Mouse (Mus musculus) Muller cell, postnatal 12 days (primary cell): ENCODE results near the gene Tmem200a.

Experiments
- DNase-seq: peaks from one replicate; pipeline ENCODE4 v3.0.0-alpha.2; 2015; ENCODE audit errors: inconsistent ontology term

Gene Tmem200a

DNA sequence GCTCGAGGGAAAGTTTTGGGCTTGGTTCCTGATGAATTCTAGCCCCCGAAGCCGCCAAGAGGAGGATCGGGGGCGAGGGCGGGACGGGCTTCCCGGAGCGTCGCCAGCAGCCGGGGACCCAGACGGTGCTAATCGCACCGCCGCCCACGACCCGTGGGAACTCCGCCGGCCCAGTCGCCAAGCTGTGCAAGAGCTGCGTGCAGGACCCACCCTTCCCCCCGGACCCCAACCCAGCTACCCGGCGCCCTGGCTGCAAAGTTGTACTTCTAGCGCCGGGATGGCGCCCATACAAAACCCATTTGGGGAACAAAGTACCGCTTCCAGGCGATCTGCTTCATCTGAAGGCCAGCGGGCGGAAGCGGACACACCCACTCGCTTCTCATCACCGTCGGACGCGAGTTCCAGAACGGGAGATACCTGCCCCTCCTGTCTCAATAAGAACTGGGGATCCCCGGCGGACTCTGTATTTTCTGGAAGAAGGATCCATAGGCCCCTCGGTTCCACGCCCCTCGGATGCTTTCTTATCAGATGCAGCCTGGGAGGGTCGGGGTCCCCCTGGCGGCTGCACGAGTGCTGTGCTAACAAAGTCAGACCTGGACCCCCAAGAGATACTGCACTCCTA, at the start of gene Tmem200a:
Gene Tmem200a, minus strand, starts transcription at position 532 of the 622 bp plus-strand sequence.
- DNase-seq, result peak; percentile 87

DNA sequence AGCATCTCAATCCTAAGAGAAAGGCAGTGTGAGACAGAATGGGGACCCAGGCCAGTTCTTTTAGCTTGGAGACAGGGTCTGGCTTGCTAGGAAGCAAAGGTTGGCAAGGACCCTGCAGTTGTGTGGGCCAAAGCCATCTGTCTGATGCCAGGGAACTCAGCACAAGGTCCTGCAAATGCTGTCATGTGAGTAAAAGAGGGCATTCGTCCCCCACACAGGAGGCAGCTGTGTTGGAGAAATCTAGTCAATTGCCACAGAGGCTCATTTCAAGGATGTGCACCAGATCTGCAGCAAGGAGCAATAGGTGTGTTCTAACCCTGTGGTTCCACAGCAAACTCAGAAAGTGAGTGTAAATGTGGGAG, 41.0 kb upstream of the Tmem200a start:
- DNase-seq, result no peak

DNA sequence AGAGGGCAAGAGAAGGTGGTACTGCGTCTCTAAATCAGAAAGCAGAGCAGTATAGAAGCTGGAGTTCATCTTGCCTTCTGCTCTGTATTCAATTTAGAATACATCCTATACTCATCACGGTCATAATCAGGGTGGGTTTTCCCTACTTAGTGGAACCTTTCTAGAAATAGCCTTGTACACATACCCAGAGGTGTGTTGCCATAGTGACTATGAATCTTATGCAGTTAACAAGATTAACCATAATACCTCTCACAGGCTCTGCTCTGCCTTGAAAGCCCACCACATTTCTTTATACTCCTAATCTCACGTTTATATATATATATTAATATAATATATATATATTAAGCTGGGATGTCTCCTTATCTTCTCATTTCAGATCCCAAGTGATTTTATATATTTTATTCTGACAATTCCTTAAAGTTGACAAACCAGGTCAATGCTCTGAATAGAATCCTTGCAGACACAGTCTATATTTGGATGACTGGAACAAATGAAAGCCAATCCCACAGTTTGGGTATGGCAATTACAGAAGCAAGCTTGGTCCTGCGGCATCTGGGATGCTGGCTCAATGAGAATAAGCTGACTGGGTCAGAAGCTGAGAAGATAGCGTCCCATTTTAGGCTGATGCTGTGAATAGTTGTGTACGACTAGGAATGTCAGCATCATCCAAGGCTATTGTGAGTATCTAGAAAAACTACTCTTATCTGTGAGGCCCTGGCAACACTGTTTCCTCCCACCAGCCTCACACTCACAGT, 40.4 kb upstream of the Tmem200a start:
- DNase-seq, result no peak

DNA sequence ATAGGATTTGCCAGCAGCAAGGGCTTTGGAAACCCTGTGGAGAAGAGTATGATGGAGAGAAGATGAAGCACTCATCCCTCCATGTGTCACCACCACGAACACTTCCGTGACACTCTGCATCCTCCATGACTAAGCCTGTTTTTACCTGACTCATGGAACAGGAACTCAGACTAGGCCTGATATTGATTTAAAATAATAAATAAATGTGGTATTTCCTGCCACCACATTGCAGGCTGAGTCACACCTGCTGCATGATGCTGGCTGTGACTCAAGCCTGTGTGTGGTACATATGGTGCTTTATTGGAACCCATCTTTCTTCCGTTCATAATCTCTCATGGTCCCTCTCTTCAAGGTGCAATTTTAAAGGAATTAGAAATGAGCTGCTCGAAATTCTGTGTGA, 35.6 kb upstream of the Tmem200a start:
- peak; percentile 27 for DNase-seq

DNA sequence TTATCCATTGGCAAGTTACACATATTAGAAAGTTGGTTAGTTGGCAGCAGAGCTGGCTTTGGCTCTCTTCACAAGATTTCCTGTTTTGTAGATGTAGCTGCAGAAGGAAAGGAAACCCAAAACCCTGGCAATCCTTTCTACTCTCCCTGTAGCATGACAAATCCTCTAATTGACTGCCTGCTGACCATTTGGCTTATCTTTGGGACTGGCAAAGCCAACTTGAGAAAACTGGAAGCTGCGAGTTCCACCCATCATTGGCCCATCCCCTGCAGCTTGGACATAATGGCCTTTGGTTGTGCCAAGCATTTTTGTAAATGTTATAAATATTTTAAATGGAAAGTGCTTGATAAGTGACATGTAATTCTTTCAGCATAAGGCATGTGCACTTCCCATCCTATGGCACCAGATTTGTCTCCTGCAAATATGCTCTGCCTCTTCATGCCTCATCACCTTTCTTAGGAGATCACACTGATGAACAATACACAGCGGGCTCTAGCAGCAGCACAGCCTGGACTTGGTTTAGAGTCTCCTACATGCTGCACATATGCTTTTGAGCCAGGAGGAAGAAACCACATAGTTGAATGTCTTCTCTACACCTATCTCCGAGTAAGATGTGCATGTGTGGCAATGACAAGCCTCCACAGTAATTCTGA, 24.6 kb upstream of the Tmem200a start:
- no peak for DNase-seq

DNA sequence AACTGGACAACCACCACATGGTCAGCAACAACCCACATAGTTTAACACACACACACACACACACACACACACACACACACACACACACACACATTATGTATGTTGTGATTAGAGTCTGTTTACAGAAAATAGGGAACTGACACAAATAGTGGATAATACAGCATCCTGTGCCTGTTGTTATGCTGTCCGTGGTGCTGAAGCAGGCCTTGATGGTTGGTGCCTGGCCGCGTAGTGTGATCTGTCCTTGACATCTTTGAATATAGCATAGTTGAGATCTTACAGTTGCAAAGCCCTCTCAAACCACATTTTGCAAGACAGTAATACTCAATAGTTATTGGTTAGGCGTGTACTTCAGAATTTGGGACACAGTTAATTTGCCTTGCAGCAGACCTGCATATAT, 3.2 kb upstream of the Tmem200a start:
- no peak for DNase-seq

DNA sequence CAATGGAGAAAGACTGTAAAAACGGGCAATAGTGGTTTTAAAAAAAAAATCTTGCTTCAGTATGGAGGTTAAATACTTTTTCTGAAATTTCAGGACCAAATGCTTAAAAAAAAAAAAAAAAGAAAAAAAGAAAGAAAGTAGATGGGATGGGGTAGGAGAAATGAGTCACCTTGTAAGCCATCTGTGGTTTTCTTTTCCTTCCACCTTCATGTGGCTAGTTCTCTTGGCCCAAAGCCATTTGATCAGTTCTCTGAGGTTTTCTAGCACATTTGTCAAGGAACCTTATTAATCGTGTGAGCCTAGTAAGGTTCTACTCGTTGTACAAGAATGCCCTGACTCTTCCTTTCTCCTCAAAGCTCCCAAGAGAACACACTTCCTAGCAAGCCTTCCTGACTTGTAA, 826 bp upstream of the Tmem200a start:
- peak; percentile 37 for DNase-seq

DNA sequence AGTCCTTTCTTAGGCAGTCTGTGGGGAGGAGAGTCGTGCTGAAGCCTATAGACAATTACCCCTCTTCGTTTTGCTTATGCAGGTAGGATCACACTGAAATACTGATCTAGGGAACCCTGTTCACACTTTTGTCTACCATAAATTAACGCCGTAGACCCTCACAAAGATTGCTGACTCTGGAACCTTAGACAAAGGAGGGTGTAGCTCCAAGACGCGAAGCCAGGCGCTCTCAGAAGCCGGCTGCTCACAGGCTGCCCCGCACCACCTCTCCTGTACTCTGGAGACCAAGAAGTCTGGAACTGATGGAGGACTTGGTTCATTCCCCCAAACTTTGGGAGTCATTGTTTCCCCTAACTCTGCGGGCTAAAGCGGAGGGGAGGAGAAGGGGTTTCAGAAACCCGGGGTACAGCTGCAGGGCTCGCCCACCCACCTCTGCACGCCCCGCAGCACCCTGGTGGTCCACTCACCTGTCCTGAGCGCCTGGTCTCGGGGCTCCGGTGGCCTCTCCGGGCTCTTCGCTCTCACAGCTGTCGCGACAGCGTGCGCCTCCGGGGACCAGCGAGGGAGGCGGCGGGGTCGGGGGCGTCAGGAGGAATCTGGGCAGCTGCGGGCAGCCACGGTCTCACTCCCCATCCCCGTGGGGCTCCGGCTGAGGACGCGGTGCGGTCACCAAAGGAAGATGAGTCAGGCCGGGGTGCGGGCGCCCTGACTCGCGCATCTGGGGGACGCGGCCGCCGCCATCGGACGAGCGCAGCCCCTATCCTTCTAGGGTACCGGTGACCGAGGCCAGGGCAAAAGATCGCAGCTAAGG, 976 bp downstream of the Tmem200a start, which contains the start of gene Gm9767:
Gene Gm9767, plus strand, starts transcription at position 585 of the 811 bp plus-strand sequence.
- DNase-seq, result peak; percentile 69

DNA sequence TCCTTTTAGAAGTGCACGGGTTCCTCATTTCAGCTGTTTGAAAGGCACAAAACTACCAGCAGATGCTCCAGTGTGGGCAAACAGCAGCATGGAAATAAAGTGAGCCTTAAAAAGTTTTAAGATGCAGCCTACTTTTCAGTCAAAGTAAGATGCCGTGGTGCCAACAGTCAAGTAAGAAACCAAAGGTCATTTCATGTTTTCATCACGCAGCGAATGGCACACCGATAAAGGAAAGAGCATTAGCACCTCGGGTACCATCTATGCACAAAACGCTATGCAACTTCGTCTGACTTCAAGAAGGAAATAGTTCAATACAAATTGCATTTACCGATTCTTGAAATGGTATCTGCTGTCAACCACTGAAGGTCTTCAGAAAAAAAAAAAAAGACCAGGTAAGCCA, 1.9 kb downstream of the Tmem200a start:
- no peak for DNase-seq

DNA sequence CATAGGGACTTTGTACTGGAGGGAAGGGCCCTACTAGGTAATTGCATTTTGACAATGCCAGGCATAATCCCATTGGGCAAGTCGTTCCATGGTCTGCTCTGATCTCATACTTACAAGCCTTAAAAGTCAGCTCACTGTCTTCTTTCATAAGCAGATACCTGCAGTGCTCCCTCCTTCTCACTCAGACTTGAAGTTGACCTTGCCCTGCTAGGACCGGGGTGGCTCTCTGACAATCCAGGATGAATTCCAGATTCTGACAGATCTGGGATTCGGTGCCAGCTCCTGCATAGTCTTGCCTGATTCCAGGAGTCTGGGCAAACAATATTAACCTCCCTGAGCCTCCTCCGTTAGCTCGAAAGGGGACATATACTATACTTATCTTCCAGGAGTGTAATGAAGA, 6.9 kb downstream of the Tmem200a start:
- DNase-seq, result no peak

DNA sequence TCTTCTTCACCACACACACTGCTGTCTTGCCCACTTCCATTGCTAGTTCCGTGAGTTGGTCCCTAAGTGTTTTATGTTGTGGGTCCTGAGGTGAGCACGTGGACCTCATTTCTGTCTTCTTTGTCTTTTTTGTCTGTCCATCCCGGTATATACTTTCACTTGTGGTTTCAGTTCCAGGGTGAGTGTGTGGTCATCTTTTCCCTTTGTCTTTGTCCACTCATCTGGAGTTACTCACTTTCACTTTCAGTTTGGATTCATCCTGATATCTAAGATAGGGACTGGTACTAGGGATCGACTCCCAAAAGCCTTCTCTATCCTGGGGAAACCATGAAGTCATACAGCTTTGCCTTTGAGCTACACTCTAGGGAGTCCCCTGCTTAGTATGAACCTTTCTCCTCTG, 15.8 kb downstream of the Tmem200a start:
- DNase-seq, result peak; percentile 47

DNA sequence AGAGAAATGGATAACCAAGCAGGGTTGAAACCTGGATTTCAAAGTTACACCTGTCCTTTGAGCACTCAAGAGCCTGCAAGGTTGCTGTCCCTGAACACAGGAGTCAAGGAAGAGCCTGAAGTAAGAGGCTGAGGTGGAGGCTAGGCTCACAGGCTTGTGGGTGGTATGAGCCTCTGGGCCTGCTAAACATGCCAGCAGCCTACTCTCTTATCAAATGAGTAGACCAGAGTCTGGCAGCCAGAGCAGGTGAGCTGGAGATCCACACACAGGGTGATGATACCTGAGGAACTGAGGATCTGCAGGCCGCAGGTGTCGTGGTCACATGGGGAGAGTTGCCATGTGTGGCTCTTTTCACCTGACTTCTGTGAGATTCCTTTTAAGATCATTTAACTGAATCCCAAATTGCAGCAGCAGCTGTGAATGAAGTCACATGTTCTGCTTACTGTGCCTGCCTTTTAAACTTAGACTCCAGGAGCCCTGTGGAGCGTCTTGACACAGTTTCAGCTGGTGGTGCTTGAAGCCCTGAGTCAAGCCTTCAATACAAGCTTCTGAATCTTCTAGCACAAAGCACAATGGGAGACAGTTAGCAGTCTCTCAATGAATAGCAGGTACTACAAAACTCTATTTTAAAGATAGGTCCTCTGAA, 19.1 kb downstream of the Tmem200a start:
- DNase-seq, result no peak

DNA sequence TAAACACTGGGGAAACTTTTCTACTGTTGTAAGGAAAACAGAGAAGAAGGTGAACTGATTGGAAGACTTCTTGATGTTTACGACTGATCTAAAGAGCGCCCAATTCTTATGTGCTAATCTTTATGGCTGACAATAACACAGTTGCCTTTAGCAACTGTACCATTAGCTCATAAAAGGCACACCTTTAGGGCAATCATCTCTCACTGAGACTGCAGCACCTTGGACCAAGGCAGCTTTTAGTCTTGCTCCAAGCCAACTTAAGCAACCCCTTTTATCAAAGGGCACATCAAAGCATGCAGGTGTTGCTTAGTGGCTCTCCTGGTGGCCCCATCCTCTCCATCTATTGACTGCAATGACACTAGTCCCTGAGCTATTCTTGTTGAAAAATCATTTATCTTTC, 27.7 kb downstream of the Tmem200a start:
- DNase-seq, result no peak

DNA sequence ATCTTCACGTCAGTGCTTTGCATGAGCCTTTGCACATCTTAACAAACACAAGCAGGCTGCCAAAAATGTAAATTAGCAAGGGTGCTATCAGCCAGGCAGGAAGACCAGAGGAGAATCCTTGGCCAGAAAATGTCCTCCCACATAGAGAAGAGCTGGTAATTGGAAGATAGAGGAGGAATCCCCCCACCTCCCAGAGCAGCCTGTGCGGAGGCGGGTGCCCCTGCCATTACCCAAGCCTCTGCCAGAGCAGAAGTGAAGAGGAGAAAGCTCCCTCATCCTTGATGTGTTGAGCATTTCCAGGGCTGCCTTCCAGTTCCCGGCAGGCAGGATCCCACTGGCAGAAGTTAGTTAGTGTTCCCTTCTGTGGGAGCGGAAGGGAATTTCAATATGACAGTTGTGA, 43.9 kb downstream of the Tmem200a start:
- DNase-seq, result peak; percentile 77

DNA sequence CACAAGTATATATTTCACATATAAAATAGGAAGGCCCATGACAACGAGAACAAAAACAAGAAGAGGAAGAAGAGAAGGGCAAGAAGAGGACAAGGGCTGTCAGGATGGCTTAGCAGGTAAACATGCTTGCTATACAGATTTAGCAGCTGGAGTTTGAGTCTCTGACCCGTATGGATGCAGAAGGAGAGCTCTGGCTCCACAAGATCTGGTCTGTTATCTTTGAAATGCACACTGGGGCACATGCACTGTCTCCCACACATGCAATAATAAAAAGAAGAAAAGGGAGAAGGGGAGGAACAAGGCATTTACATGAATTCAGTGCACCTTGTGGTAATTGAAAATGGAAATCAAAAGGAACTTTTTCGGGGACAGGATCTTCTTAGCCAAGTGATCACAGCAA, 60.1 kb downstream of the Tmem200a start:
- no peak for DNase-seq

DNA sequence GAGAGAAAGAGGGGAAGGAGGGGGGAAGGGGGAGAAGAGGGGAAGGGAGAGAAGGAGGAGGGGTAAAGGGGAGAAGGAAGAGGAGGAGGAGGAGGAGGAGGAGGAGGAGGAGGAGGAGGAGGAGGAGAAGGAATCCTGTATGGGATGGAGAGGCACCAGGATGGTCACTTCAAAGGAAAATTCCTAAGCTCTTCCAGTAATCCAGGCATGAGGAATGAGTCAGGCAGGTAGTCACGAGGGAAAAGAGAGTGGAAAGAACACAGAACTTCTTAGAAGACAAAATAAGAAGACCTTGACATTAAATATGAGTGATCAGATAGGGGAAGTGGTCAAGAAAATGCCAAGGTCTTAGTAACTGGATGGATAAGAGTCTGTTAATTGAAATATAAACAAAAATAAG, 64.6 kb downstream of the Tmem200a start:
- no peak for DNase-seq

DNA sequence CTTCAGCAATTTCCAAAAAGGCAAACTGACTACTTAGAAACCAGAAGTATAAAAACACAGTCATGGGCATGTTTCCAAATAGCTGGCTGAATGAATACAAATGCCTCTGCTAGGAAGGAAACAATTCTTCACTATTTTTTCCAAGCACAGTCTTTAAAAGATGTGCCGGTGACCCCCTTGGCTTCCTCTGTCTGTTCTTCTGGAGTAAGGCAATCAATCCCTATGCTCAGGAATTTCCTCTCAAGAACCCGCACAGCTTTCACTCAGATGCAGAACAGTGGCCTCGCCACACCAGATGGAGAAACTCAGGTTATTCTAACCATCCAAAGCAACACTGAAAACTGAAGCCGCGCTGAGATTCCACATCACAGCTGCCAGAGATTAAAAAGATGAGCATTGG, 69.9 kb downstream of the Tmem200a start:
- peak; percentile 34 for DNase-seq

DNA sequence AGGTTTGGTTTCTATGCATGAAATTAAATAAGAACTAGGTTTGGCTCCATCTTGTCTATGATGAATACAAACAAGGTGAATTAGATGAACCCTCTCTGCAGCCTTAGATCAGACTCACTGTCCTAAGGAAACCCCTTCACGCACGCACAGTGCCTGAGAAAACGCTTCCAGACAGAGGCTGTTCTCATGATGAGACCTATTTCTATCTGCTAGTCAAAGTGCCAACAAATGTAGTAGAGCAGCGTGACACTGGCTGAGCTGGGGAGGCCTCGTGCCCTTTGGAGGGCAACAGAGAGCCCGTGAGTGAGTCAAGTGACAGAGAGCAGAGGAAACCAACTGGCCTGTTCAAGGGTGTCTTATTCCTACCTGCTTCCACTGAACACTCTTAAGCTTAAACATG, 73.4 kb downstream of the Tmem200a start:
- no peak for DNase-seq

DNA sequence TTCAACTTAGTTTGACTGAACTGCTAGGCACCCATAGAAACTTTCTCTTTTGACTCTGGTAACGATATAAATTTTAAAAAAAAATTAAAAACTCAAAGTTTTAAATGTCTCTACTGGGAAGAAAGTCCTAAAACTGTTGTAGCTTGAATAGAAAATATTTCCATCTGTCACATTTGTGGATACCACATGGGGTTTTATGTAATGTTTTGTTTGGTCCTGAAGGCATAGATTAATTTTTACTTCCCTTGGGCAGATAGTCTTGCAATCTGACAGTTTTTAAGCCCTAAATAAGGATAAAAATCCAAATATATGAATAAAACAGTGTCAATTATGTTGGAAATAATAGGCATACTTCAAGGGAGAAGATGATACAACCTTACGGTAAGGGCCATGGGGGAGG, 78.0 kb downstream of the Tmem200a start:
- no peak for DNase-seq

DNA sequence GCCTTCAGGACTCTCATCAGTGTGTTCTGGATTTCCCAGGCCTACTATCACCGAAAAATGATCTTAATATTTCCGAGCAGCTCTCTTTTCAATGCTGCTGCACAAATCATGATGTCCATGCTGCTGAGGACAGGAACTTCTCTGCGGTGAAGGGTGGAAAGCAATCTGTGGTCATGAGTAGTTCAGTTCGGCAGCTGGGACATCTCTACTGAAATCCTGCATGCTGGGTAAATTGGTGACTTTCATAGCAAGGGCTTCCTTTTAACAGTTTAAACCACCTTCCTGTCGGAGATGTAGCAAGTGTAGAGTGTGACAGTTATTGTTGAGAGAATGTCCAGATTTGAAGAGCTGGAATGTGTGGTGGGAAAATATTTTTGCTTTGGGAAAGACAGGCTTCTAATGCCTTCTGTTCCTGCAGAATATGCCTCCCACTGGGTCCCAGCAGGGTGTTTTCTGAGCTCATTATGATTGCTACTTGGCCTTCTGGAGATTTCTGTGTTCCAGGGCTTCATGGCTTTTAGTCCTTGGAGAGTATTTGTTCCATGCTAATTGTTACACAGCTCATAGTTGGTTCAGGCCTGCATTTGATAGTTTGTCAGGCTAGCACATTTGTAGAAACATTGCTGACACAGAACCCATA, 79.4 kb downstream of the Tmem200a start:
- DNase-seq, result peak; percentile 92

DNA sequence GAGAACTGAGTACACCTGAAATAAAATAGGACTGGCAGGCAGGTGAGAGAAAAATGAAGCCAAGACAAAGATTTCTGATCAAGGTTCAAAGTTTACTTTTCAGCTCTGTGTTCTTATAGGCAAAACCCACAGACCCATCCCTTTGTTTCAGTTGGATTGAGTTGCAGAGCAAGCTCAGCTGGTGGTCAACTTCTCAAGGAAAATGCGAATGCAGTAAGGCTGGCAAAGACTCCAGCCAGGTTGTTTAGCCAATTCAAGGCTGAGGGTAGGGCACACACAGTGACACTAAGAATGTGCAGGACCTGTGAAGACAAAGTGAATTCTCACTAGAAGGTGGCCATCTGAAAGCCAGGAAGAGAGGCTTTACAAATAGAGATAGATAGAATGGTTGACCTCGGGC, 94.8 kb downstream of the Tmem200a start:
- DNase-seq, result no peak
